Mouse (Mus musculus): ENCODE data around the gene Tnc. TPM values are rescaled to one million over a fixed set of nuclear protein-coding genes. Genes with fewer than 3 reads are reported as not detected.

The Tnc gene
- total RNA-seq, 2 experiments from 2014 or later, result 11.4 to 13.8 TPM

Other genes with a start within 250 kb of the Tnc start
- not detected for gene Tnfsf8, start 185.7 kb downstream of the Tnc start, total RNA-seq (2021)